Mouse (Mus musculus) liver, embryonic 16.5 days (tissue): ENCODE data around the gene Gm28053. TPM values are rescaled to one million over a fixed set of nuclear protein-coding genes. Genes with fewer than 3 reads are reported as not detected.
"Not testable (repeated sequence)": the region's sequence is repeated elsewhere in the genome, so short reads cannot be mapped to it uniquely, and the experiment has no call there.

Experiments used
- ATAC-seq: fragments of 200-750 bp; cut with Nextera tagmentation; 2 replicates; pipeline ENCODE4 v1.8.0; 2017; ENCODE audit warnings: low read depth, mild to moderate bottlenecking, moderate number of reproducible peaks, moderate library complexity
- H3K27ac ChIP-seq: fragments of 300-500 bp; sonication (generic); 2 replicates; pipeline ENCODE4 v1.5.1; 2014; ENCODE audit warnings: mild to moderate bottlenecking, low read length
- H3K27me3 ChIP-seq: fragments of 300-500 bp; sonication (generic); 2 replicates; pipeline ENCODE4 v1.6.1; 2014; ENCODE audit warnings: low read depth, low read length, mixed read lengths; ENCODE audit not compliant: control insufficient read depth, insufficient read depth
- H3K36me3 ChIP-seq: fragments of 300-500 bp; sonication (generic); 2 replicates; pipeline ENCODE4 v1.6.1; 2014; ENCODE audit warnings: mild to moderate bottlenecking; ENCODE audit not compliant: control insufficient read depth, insufficient read depth
- H3K4me1 ChIP-seq: fragments of 300-500 bp; sonication (generic); 2 replicates; pipeline ENCODE4 v1.6.1; 2014; ENCODE audit warnings: low read depth, low read length, mixed read lengths; ENCODE audit not compliant: control insufficient read depth
- H3K4me2 ChIP-seq: fragments of 300-500 bp; sonication (generic); 2 replicates; pipeline ENCODE4 v1.6.1; 2014; ENCODE audit warnings: low read depth, low read length, mixed read lengths
- H3K4me3 ChIP-seq: fragments of 300-500 bp; sonication (generic); 2 replicates; pipeline ENCODE4 v1.5.1; 2014; ENCODE audit warnings: low read depth, mild to moderate bottlenecking, low read length
- H3K9ac ChIP-seq: fragments of 300-500 bp; sonication (generic); 2 replicates; pipeline ENCODE4 v1.6.1; 2014; ENCODE audit warnings: low read depth, low read length
- H3K9me3 ChIP-seq: fragments of 300-500 bp; sonication (generic); replicated peaks from 2 replicates; pipeline ENCODE4 v1.6.1; 2016; ENCODE audit warnings: low read length; ENCODE audit not compliant: control insufficient read depth
- WGBS: fragments of 180-500 bp; shearing (Covaris S2); extraction: QIAGEN DNeasy Blood & Tissue Kit; methylation state at CpG from one replicate; pipeline ENCODE4 v1.1.7; 2014; ENCODE audit not compliant: insufficient replicate concordance; 5-methylcytosine and 5-hydroxymethylcytosine counted together
- polyA plus RNA-seq: library from polyadenylated mRNA; unstranded; fragments of >200 nt; fragmentation: Nextera tagmentation; extraction: Ambion mirVana; gene quantifications from 2 replicates; pipeline ENCODE4 v1.2.1, GENCODE M21; 2015

Gene Gm28053
- polyA plus RNA-seq, 1 experiment from 2014 or later, result not detected

GRCm38 (mm10) chr6:48679701-48680100 lies 38.7 kb upstream of the Gm28053 start:
- no peak overlapping the region for H3K4me3 ChIP-seq
- H3K27me3 ChIP-seq, result no peaks in the 10 kb centered on the region
- H3K27ac ChIP-seq, result no peak overlapping the region
- H3K9ac ChIP-seq, result no peak overlapping the region
- no peaks in the 10 kb centered on the region for H3K9me3 ChIP-seq
- H3K4me1 ChIP-seq, result peaks cover 12% of the 10 kb centered on the region
- H3K4me2 ChIP-seq, result no peak overlapping the region
- no peak for ATAC-seq
- WGBS, result 56% methylated on average over 6 of the region's 6 CpGs
- H3K36me3 ChIP-seq, result no peaks in the 10 kb centered on the region

GRCm38 (mm10) chr6:48680421-48680820 lies 38.0 kb upstream of the Gm28053 start:
- no peak overlapping the region for H3K9ac ChIP-seq
- WGBS, result 54% methylated on average over 5 of the region's 5 CpGs
- no peak for ATAC-seq
- no peak overlapping the region for H3K4me2 ChIP-seq
- H3K9me3 ChIP-seq, result no peaks in the 10 kb centered on the region
- no peaks in the 10 kb centered on the region for H3K36me3 ChIP-seq
- H3K27ac ChIP-seq, result no peak overlapping the region
- H3K4me1 ChIP-seq, result peaks cover 6% of the 10 kb centered on the region
- no peak overlapping the region for H3K4me3 ChIP-seq
- H3K27me3 ChIP-seq, result no peaks in the 10 kb centered on the region

GRCm38 (mm10) chr6:48681472-48682090 lies 36.8 kb upstream of the Gm28053 start:
- WGBS, result 25% methylated on average over 3 of the region's 3 CpGs
- ATAC-seq, result no peak

GRCm38 (mm10) chr6:48682271-48682670 lies 36.1 kb upstream of the Gm28053 start:
- H3K27ac ChIP-seq, result no peak overlapping the region
- WGBS, result 55% methylated on average over 4 of the region's 4 CpGs
- H3K9me3 ChIP-seq, result no peaks in the 10 kb centered on the region
- H3K9ac ChIP-seq, result no peak overlapping the region
- no peaks in the 10 kb centered on the region for H3K36me3 ChIP-seq
- no peaks in the 10 kb centered on the region for H3K4me1 ChIP-seq
- H3K4me2 ChIP-seq, result no peak overlapping the region
- H3K27me3 ChIP-seq, result no peaks in the 10 kb centered on the region
- no peak overlapping the region for H3K4me3 ChIP-seq
- ATAC-seq, result no peak

More at GRCm38 (mm10) chr6:48681472-48682090, 36.8 kb upstream of the Gm28053 start:
- Histone ChIP-seq H3K4me1 (no peaks in the 10 kb centered on the region; the same call in 1 of the 2 replicates), H3K9me3 (no peaks in the 10 kb centered on the region), H3K4me3 (no peak overlapping the region), H3K4me2 (no peak overlapping the region), H3K36me3 (no peaks in the 10 kb centered on the region), H3K9ac (no peak overlapping the region), H3K27ac (peak overlapping the region; percentile 7; the same call in 1 of the 2 replicates), H3K27me3 (no peaks in the 10 kb centered on the region)

- H3K4me1 ChIP-seq, H3K27ac ChIP-seq, H3K4me3 ChIP-seq, H3K27me3 ChIP-seq, ATAC-seq, H3K9ac ChIP-seq, H3K4me2 ChIP-seq, H3K36me3 ChIP-seq, H3K9me3 ChIP-seq: not testable (repeated sequence)
- 98% methylated on average over 3 of the region's 4 CpGs for WGBS
These were observed 35.1 kb upstream of the Gm28053 start for GRCm38 (mm10) chr6:48683263-48683821.

GRCm38 (mm10) chr6:48684319-48684718 lies 34.1 kb upstream of the Gm28053 start, which contains the start of gene Gimap4:
Gene Gimap4, plus strand, starts transcription at chr6:48684549.
- no peaks in the 10 kb centered on the region for H3K4me1 ChIP-seq
- no peak within 1 kb of the TSS for H3K4me3 ChIP-seq
- ATAC-seq, result no peak
- no peak within 1 kb of the TSS for H3K9ac ChIP-seq
- 26% methylated on average over 5 of the region's 5 CpGs for WGBS
- no peaks in the 10 kb centered on the region for H3K36me3 ChIP-seq
- H3K27ac ChIP-seq, result no peak within 1 kb of the TSS
- no peak within 1 kb of the TSS for H3K4me2 ChIP-seq
- no peaks in the 10 kb centered on the region for H3K27me3 ChIP-seq
- no peaks in the 10 kb centered on the region for H3K9me3 ChIP-seq

- H3K4me3 ChIP-seq, result no peak overlapping the region
- no peaks in the 10 kb centered on the region for H3K36me3 ChIP-seq
- H3K4me2 ChIP-seq, result no peak overlapping the region
- no peak overlapping the region for H3K9ac ChIP-seq
- no peaks in the 10 kb centered on the region for H3K9me3 ChIP-seq
- WGBS, result 44% methylated on average over 4 of the region's 4 CpGs
- no peak overlapping the region for H3K27ac ChIP-seq
- H3K27me3 ChIP-seq, result no peaks in the 10 kb centered on the region
- no peak for ATAC-seq
- H3K4me1 ChIP-seq, result no peaks in the 10 kb centered on the region
These were observed 33.6 kb upstream of the Gm28053 start for GRCm38 (mm10) chr6:48684806-48685205.

GRCm38 (mm10) chr6:48685251-48685650 lies 33.2 kb upstream of the Gm28053 start:
- H3K27ac ChIP-seq, result no peak overlapping the region
- H3K9ac ChIP-seq, result no peak overlapping the region
- no peak for ATAC-seq
- no peak overlapping the region for H3K4me2 ChIP-seq
- no peaks in the 10 kb centered on the region for H3K27me3 ChIP-seq
- H3K36me3 ChIP-seq, result no peaks in the 10 kb centered on the region
- WGBS, result 46% methylated on average over 2 of the region's 2 CpGs
- no peaks in the 10 kb centered on the region for H3K9me3 ChIP-seq
- no peaks in the 10 kb centered on the region for H3K4me1 ChIP-seq
- no peak overlapping the region for H3K4me3 ChIP-seq
